Mouse (Mus musculus): Measurements from ENCODE around the gene Mturn. TPM values are rescaled to one million over a fixed set of nuclear protein-coding genes. Genes with fewer than 3 reads are reported as not detected.

The Mturn gene
- 18.2 and 22.2 TPM in 2 replicates for polyA plus RNA-seq (2012; rRNA removed)

DNA sequence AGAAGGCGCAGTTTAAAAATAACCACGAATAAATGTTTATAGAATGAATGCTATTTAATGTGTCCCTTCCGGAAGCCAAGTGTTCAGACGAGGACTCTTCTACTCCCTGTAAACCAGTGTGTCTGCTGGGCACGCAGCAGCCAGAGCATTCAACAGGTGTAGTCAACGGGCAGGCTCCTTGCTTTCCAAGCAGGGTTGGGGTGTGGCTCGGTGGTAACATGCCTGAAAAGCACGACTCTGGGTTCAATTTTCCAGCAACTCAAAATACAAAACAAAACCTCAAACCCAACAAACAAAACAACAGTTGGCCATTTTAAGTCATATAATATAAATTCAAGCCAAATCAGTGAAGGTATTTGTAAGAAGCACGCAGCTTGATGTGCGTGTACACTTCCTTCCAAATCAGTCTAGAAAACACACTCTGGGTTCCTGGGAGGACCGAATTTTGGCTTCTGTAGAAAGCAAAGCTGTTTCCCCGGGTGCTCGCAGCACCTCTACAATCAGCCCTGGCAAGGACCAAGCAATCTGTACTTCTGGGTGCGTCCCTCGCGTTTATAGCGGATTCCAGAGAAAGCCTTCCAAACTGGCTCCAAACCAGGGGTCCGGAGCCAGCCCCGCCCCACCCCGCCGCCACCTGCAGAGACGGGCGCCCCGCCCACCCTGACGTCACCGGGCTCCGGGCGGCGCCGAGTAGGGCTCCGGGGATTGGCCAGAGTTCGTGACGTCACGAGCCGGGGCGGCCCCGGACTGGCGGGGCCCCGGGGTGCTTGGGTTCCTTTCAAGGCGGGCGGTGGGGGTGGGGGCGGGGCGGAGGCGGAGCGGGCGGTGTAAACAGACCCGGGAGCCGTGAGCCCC is at the start of gene Mturn:
Mturn (plus strand) TSS at position 734 of the 855 bp plus-strand sequence.
- DNase-seq (ENCODE audit: low spot score), result peak; percentile 99

DNA sequence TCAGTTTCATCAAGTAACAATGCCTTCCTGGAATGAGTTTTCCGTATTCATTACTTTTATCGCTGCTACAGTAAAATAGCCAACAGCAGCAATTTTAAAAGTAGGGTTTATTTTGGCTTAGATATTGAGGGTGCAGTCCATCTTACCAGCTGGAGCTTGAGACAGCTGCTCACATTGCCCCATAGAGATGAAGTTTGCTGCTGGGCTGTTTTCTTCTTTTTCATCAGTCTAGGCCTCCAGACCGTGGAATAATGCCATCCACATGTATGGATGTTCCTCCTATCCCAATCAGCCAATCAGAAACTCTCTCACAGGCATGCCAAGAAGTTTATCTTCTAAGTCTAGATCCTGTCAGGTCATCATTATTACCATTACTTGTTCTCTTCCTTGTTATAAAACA is 41.5 kb upstream of the Mturn start:
- no peak for DNase-seq (ENCODE audit: low spot score)

DNA sequence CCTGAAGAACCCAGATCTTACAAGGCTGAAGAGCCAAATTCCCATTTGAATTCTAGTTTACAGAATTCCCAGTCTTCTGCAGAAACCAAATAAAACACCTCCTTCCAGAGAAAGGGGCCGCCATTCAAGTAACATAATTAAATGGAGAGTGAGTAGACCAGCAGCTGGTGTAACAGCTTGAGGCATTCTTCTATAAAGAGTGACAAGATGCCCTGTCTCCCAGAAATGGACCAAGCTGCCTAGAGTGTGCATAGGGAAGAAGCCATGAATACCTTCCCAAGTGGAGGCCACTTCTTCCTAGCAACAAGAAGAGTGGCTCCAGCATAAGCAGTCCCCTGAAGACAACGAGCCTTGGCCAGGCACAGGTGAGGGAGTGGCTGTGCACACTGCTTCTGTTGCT is 39.5 kb upstream of the Mturn start:
- no peak for DNase-seq (ENCODE audit: low spot score)

DNA sequence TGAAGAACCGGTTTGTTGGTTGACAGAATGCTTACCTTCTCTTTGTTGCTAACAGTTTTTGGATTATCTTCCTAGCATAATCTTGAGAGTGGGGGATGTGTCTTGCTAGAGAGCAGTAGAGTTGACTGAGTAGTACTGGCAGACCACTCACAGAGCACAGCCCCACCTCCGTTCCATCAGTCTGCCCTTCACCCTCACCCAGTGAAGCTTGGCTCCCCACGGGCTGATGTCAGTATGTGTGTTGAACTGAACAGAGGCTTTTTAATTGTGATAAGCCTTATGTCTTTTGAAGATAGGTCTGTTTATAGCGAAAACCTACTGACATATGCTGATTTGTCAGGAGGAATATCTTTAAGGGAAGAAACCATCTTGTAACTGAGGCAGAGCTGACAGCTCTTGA is 38.2 kb upstream of the Mturn start:
- DNase-seq (ENCODE audit: low spot score), result no peak

GRCm38 (mm10) chr6:54655471-54656095 is 25.8 kb upstream of the Mturn start:
- no peak for DNase-seq (ENCODE audit: low spot score)

DNA sequence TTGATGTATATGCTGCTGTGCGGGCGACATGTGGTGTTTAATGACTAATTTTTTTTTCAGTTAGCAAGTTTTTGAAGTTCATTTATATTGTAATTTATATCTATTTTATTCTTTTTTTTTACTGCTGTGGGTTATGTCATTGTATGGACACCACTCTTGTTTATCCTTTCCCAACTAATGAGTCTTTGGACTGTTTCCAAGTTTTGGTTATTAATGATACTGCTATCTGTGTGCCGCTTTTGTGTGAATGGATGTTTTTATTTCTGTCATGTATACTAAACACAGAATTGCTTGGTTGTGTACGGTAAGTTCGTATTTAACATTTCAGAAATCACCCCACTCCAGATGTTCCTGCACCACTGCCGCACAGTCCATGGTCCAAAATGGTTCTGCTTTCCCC is 23.6 kb upstream of the Mturn start:
- DNase-seq (ENCODE audit: low spot score), result no peak

DNA sequence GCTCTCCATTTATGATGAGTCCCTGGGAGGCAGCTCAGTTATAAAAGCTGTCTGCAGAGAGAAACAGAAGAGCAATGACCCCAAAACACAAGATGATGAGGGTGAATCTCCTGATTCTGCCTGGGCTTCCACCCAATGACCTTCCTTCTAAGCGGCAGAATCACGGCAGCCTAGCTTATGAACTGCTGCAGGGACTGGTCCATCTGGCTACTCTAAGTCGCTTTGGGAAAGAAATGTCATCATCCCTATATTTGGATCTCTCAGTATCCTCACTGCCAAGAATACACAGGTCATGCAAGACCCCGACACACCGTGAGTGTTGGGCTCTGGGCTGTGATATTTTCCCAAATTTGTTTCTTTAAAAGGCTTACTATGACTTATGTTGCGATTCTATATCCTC is 11.6 kb upstream of the Mturn start:
- no peak for DNase-seq (ENCODE audit: low spot score)

DNA sequence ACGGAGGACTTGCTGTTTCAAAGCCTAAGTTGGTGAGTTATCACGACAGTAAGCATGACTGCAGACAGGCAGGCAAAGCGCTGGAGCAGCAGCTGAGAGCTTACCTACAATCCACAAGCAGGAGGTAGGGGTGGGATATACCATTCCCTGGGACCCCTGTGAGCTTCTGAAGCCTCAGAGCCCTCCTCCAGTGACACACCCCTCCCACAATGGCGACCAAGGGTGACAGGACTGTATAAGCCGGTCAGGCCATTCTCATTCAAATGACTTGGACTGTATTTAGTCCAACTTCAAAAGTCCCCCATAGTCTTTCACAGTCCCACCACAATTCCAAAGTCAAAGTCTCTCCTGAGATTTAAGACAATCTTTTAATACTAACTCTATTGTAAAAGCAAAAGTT is 8.5 kb upstream of the Mturn start:
- DNase-seq (ENCODE audit: low spot score), result no peak

DNA sequence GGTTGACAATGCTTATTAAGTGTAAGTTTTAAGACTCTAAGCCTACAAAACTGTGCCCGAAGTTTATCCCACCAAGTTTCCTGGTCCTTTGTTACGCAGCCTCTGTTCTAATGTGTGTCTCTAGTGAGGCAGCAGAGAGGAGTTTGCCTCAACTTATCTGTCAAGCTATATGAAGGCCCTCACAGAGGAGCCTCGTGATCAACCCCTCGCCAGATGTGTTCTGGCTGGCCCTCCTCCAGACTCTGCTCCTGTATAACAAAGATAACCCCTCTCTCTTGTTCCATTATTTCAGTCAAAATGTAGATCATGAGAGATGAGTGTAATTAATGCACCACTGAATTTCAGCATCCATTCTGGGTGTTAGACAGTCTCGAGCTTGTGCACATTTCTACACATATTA is 1.7 kb upstream of the Mturn start:
- DNase-seq (ENCODE audit: low spot score), result no peak

DNA sequence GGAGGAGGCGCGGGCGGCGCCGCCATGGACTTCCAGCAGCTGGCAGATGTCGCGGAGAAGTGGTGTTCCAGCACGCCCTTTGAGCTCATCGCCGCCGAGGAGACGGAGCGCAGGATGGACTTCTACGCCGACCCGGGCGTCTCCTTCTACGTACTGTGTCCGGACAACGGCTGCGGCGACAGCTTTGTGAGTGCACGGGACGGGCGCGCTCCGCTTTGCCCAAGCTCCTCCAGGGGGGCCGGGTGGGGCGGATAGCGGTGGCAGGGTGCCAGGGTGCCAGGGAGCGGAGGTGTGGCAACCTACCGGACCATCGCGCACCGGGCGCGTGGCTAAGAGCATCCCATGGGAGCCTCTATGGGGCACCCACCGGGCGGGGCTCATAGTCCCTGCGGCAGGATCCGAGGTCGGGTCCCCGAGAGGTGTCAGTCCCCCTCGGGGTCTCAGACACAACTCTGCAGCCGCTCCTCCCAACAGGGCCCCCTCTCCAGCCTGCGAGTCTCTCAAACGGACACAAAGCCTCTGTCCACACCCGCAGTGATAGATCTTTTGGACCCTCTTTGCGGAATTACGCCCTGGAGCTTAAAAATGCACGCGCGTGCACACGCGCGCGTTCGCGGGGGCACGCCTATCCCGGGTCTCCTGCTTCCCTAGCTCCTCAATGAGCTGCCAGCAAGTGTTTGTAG is 463 bp downstream of the Mturn start:
- no peak for DNase-seq (ENCODE audit: low spot score)

- no peak for DNase-seq (ENCODE audit: low spot score)
These were observed 2.7 kb downstream of the Mturn start for GRCm38 (mm10) chr6:54684085-54684484.

GRCm38 (mm10) chr6:54685103-54685502 is 3.7 kb downstream of the Mturn start:
- DNase-seq (ENCODE audit: low spot score), result no peak

DNA sequence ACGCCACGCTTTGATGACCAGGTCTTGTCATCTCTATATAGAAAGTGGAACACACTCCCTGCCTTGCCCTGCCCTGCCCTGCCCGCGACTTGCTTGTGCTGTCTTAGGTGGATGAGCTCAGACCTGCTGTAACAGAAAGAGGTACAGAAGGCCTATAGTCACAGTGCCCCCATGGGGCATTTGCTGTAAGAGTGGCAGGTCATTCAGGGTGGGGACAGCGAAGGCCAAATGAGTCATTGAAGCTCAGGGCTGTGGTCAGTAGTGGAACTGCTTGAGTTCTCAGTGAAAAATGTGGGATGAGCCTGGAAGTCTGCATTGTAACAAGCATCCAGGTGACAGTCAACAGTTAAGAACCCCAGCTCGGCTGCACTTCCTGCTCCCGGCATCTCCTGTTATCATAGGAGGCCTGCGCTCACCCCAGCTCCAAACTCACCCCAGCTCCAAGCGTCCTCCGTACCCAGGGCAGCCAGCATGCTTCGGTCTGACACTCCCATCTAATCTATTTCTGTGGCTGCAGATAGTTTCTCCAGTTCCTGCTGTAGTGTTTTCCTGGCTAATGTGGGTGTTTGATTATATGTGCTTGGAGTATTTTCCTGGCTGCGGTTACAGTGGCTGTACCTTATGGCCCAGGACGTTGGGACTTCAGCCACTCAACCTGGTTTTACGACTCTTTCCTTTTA is 4.4 kb downstream of the Mturn start:
- DNase-seq (ENCODE audit: low spot score), result no peak

DNA sequence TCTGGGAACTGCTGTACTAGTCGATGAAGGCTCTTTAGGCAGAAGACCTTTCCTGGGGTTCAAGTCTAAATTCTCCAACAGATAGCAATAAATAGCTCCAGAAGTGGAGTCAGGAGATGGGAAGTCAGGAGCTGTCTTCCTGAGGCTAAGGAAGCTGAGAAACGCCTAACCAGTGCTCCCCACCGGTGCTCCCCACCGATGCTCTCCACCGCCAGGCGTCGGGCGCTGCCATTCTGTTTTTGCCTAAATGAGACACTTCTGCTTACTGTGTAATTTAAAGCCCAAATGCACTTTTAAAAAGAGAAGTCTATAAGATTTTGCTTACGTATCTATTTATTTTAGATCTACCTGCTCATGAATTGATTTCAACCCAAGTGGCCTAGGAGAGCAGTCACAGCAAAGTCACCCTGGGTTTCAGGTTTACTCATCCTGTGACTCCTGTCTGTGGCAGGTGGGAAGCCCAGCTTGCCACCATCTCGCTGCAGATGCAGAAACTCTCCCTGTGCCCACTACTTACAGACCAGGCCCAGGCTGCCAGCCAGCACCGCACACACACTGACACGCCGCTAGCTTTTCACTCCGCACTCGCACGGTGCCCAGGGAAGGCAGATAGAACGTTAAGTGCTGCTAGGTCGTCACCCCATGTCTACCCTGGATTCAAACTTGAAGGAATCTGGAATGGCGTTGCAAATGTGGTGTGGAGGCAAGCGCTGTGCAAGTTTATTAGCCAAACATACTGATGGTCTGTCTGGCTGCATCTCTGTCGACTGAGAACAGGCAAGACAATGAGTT is 5.7 kb downstream of the Mturn start:
- DNase-seq (ENCODE audit: low spot score), result no peak

GRCm38 (mm10) chr6:54688467-54689323 is 7.3 kb downstream of the Mturn start:
- no peak for DNase-seq (ENCODE audit: low spot score)

DNA sequence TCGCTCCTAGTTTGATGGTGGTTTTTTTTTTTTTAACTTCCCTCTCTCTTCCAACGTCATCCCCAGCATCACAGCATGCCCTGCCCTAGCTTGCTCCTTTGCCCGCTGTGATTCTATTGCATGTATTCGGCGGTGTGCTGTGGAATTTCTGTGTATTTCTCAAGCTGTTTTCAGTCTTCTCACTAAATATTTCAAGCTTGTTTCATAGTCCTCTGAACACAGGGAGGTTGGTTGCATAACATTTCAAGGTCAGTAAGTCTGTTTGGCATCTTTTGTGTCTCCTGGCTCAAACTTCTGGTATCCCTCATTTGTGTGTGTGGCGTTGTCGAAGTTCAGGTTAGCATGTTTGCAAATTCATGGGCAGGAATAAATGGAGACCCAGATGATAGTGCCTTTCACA is 8.3 kb downstream of the Mturn start:
- no peak for DNase-seq (ENCODE audit: low spot score)

DNA sequence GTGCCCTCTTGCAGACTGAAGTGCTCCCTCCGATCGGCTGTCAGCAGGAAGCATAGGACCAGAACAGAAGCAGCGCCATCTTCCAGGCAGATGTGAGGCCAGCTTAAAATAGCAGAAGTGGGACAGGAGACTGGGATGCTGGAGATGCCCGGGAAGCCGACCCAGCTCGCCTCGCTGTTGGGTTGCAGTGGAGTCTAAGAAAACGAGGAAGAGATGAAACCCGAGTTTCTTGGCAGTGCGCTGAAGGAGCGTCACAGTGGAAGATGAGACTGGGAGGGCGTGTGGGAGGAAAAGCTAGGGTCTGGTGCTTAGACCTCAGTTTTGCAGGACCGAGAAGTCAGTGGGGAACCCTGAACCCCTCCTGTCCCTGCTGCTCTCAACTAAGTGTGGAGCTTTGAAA is 9.4 kb downstream of the Mturn start:
- DNase-seq (ENCODE audit: low spot score), result no peak

- no peak for DNase-seq (ENCODE audit: low spot score)
These were observed 10.1 kb downstream of the Mturn start for GRCm38 (mm10) chr6:54691368-54692116.

GRCm38 (mm10) chr6:54692201-54692600 is 10.8 kb downstream of the Mturn start:
- DNase-seq (ENCODE audit: low spot score), result no peak

DNA sequence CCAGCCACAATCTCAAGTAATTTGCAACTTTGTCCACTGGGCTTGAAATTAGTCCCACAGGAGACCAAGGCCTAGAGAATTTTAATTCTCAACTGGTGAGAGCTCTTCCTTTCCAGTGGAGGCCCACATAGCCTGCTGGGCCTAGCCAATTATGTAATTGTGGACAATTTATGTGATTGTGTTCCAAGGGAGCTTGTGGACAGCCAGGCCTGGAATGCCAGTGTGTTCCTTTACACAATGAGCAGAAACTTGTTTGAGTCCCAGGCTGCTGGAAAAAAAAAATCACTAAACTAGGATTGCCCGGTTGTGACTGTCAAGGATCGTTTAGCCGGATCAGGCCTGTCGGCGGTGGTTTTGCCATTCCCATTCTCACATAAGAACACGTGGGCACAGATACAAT is 11.9 kb downstream of the Mturn start:
- DNase-seq (ENCODE audit: low spot score), result no peak

Measured in urinary bladder, adult 2 months (tissue).